Mouse (Mus musculus) T-cell, adult 66 days (primary cell): ENCODE data around the gene Slc25a22. TPM values are rescaled to one million over a fixed set of nuclear protein-coding genes. Genes with fewer than 3 reads are reported as not detected.

Experiments
- total RNA-seq, 2 experiments: library from RNA; stranded (reverse); gene quantifications; 3 replicates in 1 of 2; 4 replicates in 1 of 2; pipeline ENCODE4 v1.2.4; 2023

The Slc25a22 gene
- 10 to 100 TPM; 55.0 to 76.6 TPM for total RNA-seq

GRCm38 (mm10) chr7:141437178-141438120, at the start of gene Slc25a22:
Slc25a22 (minus strand) TSS chr7:141437892.

GRCm38 (mm10) chr7:141475011-141475804, 37.5 kb upstream of the Slc25a22 start, which contains the start of the genes Polr2l and Tspan4:
Polr2l (minus strand) TSS chr7:141475132.
Tspan4 (plus strand) TSS chr7:141475240.

GRCm38 (mm10) chr7:141467230-141468030, 29.7 kb upstream of the Slc25a22 start, which contains the start of gene Cd151:
Cd151 (plus strand) TSS chr7:141467392.

GRCm38 (mm10) chr7:141460391-141461113, 22.9 kb upstream of the Slc25a22 start, which contains the start of gene Cracr2b:
Cracr2b (plus strand) TSS chr7:141461094.

GRCm38 (mm10) chr7:141454967-141455551, 17.4 kb upstream of the Slc25a22 start, which contains the start of gene Pnpla2:
Pnpla2 (plus strand) TSS chr7:141455198.

GRCm38 (mm10) chr7:141447110-141447991, 9.7 kb upstream of the Slc25a22 start, which contains the start of gene Rplp2:
Rplp2 (plus strand) TSS chr7:141447370.

GRCm38 (mm10) chr7:141443828-141444237, 6.1 kb upstream of the Slc25a22 start, which contains the start of gene Pidd1:
Pidd1 (minus strand) TSS chr7:141444025.

GRCm38 (mm10) chr7:141429310-141429709, 8.4 kb downstream of the Slc25a22 start, which contains the start of gene Cend1:
Cend1 (minus strand) TSS chr7:141429491.

GRCm38 (mm10) chr7:141413809-141414584, 23.7 kb downstream of the Slc25a22 start, which contains the start of gene Gatd1:
Gatd1 (minus strand) TSS chr7:141414136.

GRCm38 (mm10) chr7:141391625-141392551, 45.8 kb downstream of the Slc25a22 start, which contains the start of gene Taldo1:
Taldo1 (plus strand) TSS chr7:141392199.

Other genes starting within 250 kb of the Slc25a22 start
- 10 to 100 TPM; 38.9 to 45.3 TPM for gene Hras, start 243.9 kb downstream of the Slc25a22 start, total RNA-seq
- 1 to 10 TPM; 4.8 to 5.0 TPM for gene Lrrc56, start 243.7 kb downstream of the Slc25a22 start, total RNA-seq
- gene Lmntd2, start 223.8 kb downstream of the Slc25a22 start, total RNA-seq, result 1 to 10 TPM; 2.4 to 2.6 TPM
- 1 to 10 TPM; 9.3 to 9.6 TPM for gene Rassf7, start 222.0 kb downstream of the Slc25a22 start, total RNA-seq
- gene Phrf1, start 209.1 kb downstream of the Slc25a22 start, total RNA-seq, result 100 to 1,000 TPM; 173 to 177 TPM
- gene Irf7, start 171.4 kb downstream of the Slc25a22 start, total RNA-seq, result 10 to 100 TPM; 34.4 to 53.3 TPM
- not detected for gene Cdhr5, start 161.1 kb downstream of the Slc25a22 start, total RNA-seq
- not detected for gene Sct, start 158.8 kb downstream of the Slc25a22 start, total RNA-seq
- gene Drd4, start 145.9 kb downstream of the Slc25a22 start, total RNA-seq, result not detected
- gene Deaf1, start 110.2 kb downstream of the Slc25a22 start, total RNA-seq, result 10 to 100 TPM; 65.6 to 68.5 TPM
- 10 to 100 TPM; 20.7 to 21.2 TPM for gene Tmem80, start 110.2 kb downstream of the Slc25a22 start, total RNA-seq
- under 1 TPM in 1 of 2 experiments, not detected in 1; 0.80 TPM for gene Eps8l2, start 99.0 kb downstream of the Slc25a22 start, total RNA-seq
- 100 to 1,000 TPM in 1 of 2 experiments, 10 to 100 TPM in 1; 93.1 to 107 TPM for gene Taldo1, start 45.7 kb downstream of the Slc25a22 start, total RNA-seq
- gene Gatd1, start 23.8 kb downstream of the Slc25a22 start, total RNA-seq, result 10 to 100 TPM; 38.3 to 40.0 TPM
- gene Cend1, start 8.4 kb downstream of the Slc25a22 start, total RNA-seq, result not detected
- gene Pidd1, start 6.1 kb upstream of the Slc25a22 start, total RNA-seq, result 1 to 10 TPM; 2.4 to 5.7 TPM
- gene Rplp2, start 9.5 kb upstream of the Slc25a22 start, total RNA-seq, result 1,000 to 10,000 TPM; 3,530 to 3,735 TPM
- gene Pnpla2, start 17.3 kb upstream of the Slc25a22 start, total RNA-seq, result 10 to 100 TPM; 52.1 to 58.8 TPM
- gene Cracr2b, start 23.2 kb upstream of the Slc25a22 start, total RNA-seq, result 1 to 10 TPM in 1 of 2 experiments, not detected in 1; 1.0 TPM
- gene Cd151, start 29.5 kb upstream of the Slc25a22 start, total RNA-seq, result 1 to 10 TPM; 7.2 to 8.9 TPM
- 10 to 100 TPM; 17.0 to 21.1 TPM for gene Polr2l, start 37.2 kb upstream of the Slc25a22 start, total RNA-seq
- 1 to 10 TPM; 2.2 to 2.8 TPM for gene Tspan4, start 37.3 kb upstream of the Slc25a22 start, total RNA-seq
- 10 to 100 TPM; 21.1 to 31.6 TPM for gene Chid1, start 102.0 kb upstream of the Slc25a22 start, total RNA-seq
- gene Ap2a2, start 124.3 kb upstream of the Slc25a22 start, total RNA-seq, result 10 to 100 TPM; 53.8 to 54.1 TPM
- gene Muc6, start 217.4 kb upstream of the Slc25a22 start, total RNA-seq, result under 1 TPM in 1 of 2 experiments, not detected in 1; 0.06 TPM